Mouse (Mus musculus) liver, embryonic 14.5 days (tissue): Measurements from ENCODE around the gene Klhl3. TPM values are rescaled to one million over a fixed set of nuclear protein-coding genes. Genes with fewer than 3 reads are reported as not detected.
A peak's percentile ranks its signal among the peaks of the same experiment; 100 is the strongest.

Source experiments
- ATAC-seq: fragments of 200-750 bp; cut with Nextera tagmentation; 2 replicates; pipeline ENCODE4 v1.8.0; 2017; ENCODE audit warnings: moderate number of reproducible peaks, mild to moderate bottlenecking, moderate library complexity; ENCODE audit not compliant: insufficient read depth
- DNase-seq, 3 experiments: peaks; one replicate each; pipeline ENCODE4 v3.0.0-alpha.2; 2012 to 2013; ENCODE audit warnings: low read depth in 3 of 3, low spot score in 3 of 3
- H3K27ac ChIP-seq: fragments of 300-500 bp; sonication (generic); 2 replicates; pipeline ENCODE4 v1.5.1; 2014; ENCODE audit warnings: moderate library complexity, mild to moderate bottlenecking, control low read depth, inconsistent platforms
- H3K27me3 ChIP-seq: fragments of 300-500 bp; sonication (generic); 2 replicates; pipeline ENCODE4 v1.6.1; 2014; ENCODE audit warnings: mild to moderate bottlenecking, low read length, moderate library complexity; ENCODE audit not compliant: control insufficient read depth, insufficient read depth
- H3K36me3 ChIP-seq: fragments of 300-500 bp; sonication (generic); replicated peaks from 2 replicates; pipeline ENCODE4 v1.6.1; 2014; ENCODE audit warnings: low read depth; ENCODE audit not compliant: control insufficient read depth, insufficient read depth
- H3K4me1 ChIP-seq, 2 experiments: fragments of 200-500 bp in 1 of 2; fragments of 300-500 bp in 1 of 2; sonication (generic) in 1 of 2; replicated peaks; 2 replicates each; pipeline ENCODE4 v1.6.1; 2012 to 2014; ENCODE audit warnings: antibody characterized with exemption in 1 of 2, inconsistent platforms in 1 of 2, low read length in 1 of 2; ENCODE audit not compliant: control insufficient read depth in 2 of 2, insufficient read depth in 2 of 2
- H3K4me2 ChIP-seq: fragments of 300-500 bp; sonication (generic); 2 replicates; pipeline ENCODE4 v1.6.1; 2014; ENCODE audit warnings: low read depth, mild to moderate bottlenecking, control low read depth, moderate library complexity
- H3K4me3 ChIP-seq, 2 experiments: fragments of 200-500 bp in 1 of 2; fragments of 300-500 bp in 1 of 2; sonication (generic) in 1 of 2; 2 replicates each; pipeline ENCODE4 v1.5.1; 2012 to 2014; ENCODE audit warnings: low read depth in 2 of 2, low read length in 2 of 2, mild to moderate bottlenecking in 2 of 2, control low read depth in 1 of 2, inconsistent platforms in 1 of 2, moderate library complexity in 1 of 2; ENCODE audit not compliant: insufficient read depth in 1 of 2
- H3K9ac ChIP-seq: fragments of 300-500 bp; sonication (generic); replicated peaks from 2 replicates; pipeline ENCODE4 v1.6.1; 2014; ENCODE audit warnings: mild to moderate bottlenecking, control low read depth, moderate library complexity
- H3K9me3 ChIP-seq: fragments of 300-500 bp; sonication (generic); 2 replicates; pipeline ENCODE4 v1.6.1; 2016; ENCODE audit warnings: low read length, mixed read lengths; ENCODE audit not compliant: control insufficient read depth
- CTCF ChIP-seq: IDR thresholded peaks from 2 replicates; pipeline ENCODE4 v1.5.1; 2016; ENCODE audit warnings: antibody characterized with exemption, low read depth, control low read depth
- EP300 ChIP-seq: IDR thresholded peaks from 2 replicates; pipeline ENCODE4 v1.6.1; 2016; ENCODE audit warnings: antibody characterized with exemption, low read depth
- WGBS: fragments of 180-500 bp; shearing (Covaris S2); extraction: QIAGEN DNeasy Blood & Tissue Kit; methylation state at CpG from one replicate; pipeline ENCODE4 v1.1.7; 2014; ENCODE audit not compliant: insufficient replicate concordance; 5-methylcytosine and 5-hydroxymethylcytosine counted together
- polyA plus RNA-seq, 2 experiments: library from polyadenylated mRNA; depleted of rRNA in 1 of 2; stranded (reverse) in 1 of 2; unstranded in 1 of 2; fragments of >200 nt; fragmentation: Nextera tagmentation in 1 of 2; extraction: Ambion mirVana in 1 of 2; gene quantifications; 2 replicates each; pipeline versions ENCODE4 v1.2.1 to v1.2.3; 2012 to 2014

Gene Klhl3
- polyA plus RNA-seq, 2 experiments, result 0.42 to 0.51 TPM

DNA sequence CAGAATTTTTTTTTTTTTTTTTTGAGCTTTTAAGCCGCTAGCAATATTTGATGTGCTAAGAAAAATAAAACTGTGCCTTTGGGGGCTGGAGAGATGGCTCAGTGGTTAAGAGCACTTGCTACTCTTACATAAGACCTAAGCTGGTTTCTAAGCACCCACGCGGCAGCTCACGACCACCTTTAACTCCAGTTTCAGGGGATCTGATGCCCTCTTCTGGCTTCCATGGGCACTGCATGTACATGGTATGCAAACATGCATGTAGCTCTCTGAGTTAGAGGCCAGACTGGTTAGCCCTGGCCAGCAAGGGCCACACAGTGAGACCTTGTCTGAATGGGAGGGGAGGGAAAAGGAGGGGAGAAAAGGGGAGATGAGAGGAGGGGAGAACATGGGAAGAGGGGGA lies 68.1 kb downstream of the Klhl3 start:
- TF ChIP-seq CTCF (peak; percentile 56), EP300 (no peak)
- Histone ChIP-seq H3K4me1 (peaks cover 0 to 11% of the 10 kb centered on the region in 2 experiments; a peak in 2 of 4 replicates), H3K4me3 (no peak overlapping the region), H3K27me3 (no peaks in the 10 kb centered on the region), H3K4me2 (no peak overlapping the region), H3K27ac (no peak overlapping the region), H3K9me3 (no peaks in the 10 kb centered on the region), H3K9ac (no peak overlapping the region), H3K36me3 (no peaks in the 10 kb centered on the region)
- DNase-seq (no peak), ATAC-seq (no peak)
- WGBS, result 44% methylated on average over 4 of the region's 4 CpGs

DNA sequence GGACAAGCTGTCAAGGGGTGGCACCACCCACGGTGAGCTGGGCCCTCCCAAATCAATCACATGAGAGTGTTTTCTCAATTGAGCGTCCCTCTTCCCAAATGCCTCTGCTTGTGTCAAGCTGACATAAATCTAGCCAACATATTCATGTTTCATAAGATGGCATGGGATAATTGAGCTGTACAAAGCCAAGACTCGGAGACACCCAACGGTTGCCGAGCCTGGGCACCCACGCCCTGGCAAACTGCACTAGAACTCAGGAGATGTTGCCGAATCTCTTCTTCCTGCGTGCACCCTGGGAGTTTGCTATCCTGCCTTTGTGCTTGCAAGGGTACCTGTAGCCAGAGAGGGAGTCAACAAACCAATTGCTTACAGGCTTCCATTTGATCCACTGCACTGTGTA lies 70.1 kb downstream of the Klhl3 start:
- WGBS, result 77% methylated on average over 8 of the region's 8 CpGs
- no peak for TF ChIP-seq CTCF
- TF ChIP-seq EP300, result no peak

DNA sequence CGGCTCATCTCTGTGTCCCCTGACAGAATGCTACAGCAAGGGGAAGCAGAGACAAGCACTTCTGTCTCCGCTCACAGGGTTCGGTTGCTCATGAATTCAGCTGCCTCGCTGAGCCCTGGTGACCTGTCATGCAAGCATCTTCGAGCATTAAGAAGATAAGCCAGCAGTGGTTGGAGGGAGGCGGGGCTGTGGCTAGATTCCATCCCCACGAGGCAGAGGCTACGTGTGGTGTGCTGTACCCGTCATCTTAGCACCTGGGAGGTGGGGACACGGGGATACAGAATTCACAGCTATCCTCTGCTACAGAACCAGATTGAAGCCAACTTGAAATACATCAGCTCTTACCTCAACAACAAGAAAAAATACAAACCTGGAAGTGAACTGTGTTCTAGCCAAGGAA lies 73.3 kb downstream of the Klhl3 start:
- no peaks in the 10 kb centered on the region for H3K27me3 ChIP-seq
- H3K9ac ChIP-seq, result no peak overlapping the region
- TF ChIP-seq CTCF, result no peak
- TF ChIP-seq EP300, result no peak

More for the DNA sequence above, 70.1 kb downstream of the Klhl3 start:
- DNase-seq (no peak), ATAC-seq (no peak)
- Histone ChIP-seq H3K9ac (no peak overlapping the region), H3K4me1 (peaks cover 0 to 11% of the 10 kb centered on the region in 2 experiments; a peak in 2 of 4 replicates), H3K27ac (no peak overlapping the region), H3K9me3 (no peaks in the 10 kb centered on the region), H3K4me2 (no peak overlapping the region), H3K36me3 (no peaks in the 10 kb centered on the region), H3K27me3 (no peaks in the 10 kb centered on the region), H3K4me3 (no peak overlapping the region)

DNA sequence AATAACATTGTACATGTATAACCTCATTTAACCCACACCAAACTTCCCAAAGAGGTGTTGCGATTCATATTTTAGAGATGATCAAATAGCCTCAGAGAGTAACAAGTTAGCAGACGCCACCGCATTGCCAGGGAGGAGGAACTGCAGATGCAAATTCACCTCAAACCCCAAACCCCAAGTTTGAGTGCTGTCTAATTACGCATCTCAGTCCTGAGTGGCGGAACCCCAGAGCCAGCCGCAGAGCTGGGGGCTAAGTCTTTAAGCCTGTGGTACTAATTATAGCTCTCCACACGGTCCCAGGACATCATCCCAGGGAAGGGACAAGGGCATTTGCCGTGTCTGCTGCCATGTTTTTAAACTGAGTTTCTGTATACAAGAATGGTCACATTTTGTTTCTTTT lies 75.9 kb downstream of the Klhl3 start:
- TF ChIP-seq EP300, result no peak
- TF ChIP-seq CTCF, result no peak
- 70% methylated on average over 8 of the region's 8 CpGs for WGBS
- H3K9me3 ChIP-seq, result no peaks in the 10 kb centered on the region
- H3K9ac ChIP-seq, result no peak overlapping the region
- H3K4me3 ChIP-seq, result no peak overlapping the region
- DNase-seq (no peak), ATAC-seq (no peak)
- no peak overlapping the region for H3K4me2 ChIP-seq
- H3K27ac ChIP-seq, result no peak overlapping the region
- no peaks in the 10 kb centered on the region for H3K4me1 ChIP-seq
- H3K27me3 ChIP-seq, result no peaks in the 10 kb centered on the region
- no peaks in the 10 kb centered on the region for H3K36me3 ChIP-seq

More for the DNA sequence above, 73.3 kb downstream of the Klhl3 start:
- 41% methylated on average over 10 of the region's 10 CpGs for WGBS
- ATAC-seq, result no peak
- no peak overlapping the region for H3K27ac ChIP-seq
- no peak overlapping the region for H3K4me3 ChIP-seq
- H3K4me2 ChIP-seq, result no peak overlapping the region
- no peaks in the 10 kb centered on the region for H3K9me3 ChIP-seq
- DNase-seq, result no peak
- H3K36me3 ChIP-seq, result no peaks in the 10 kb centered on the region
- no peaks in the 10 kb centered on the region for H3K4me1 ChIP-seq

DNA sequence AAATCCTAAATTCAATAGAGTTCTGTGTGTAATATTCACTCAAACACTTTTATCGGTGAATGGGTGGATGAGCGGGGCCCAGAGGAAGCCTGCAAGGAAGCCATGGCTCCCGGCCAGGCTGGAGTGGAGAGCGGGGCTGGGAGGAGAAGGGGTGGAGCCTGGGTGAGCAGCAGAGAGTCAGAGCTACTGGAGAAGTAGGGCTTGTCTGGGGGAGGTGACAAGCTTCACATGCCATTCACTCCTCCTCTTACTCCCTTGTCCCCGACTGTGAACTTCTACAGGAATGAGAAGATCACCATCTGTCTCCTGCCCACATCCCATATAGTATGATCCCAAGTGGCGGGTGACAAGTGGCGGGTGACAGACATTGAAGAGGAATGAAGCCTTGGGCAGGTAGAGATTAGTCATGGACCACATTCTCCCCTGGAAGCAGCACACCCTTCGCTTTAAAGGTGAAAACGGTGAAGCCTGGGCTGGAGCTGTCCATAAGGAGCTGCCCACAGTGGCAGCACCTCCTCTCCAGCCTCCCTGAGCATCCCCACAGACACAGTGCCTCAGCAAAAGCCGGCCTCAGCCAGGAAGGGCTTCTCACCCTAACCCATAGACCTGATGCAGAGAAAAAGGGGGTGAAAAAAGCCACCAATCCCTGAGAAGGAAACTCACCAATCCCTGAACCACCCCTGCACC lies 77.8 kb downstream of the Klhl3 start:
- no peak overlapping the region for H3K27ac ChIP-seq
- no peaks in the 10 kb centered on the region for H3K27me3 ChIP-seq
- ATAC-seq, result no peak
- no peak overlapping the region for H3K9ac ChIP-seq
- TF ChIP-seq EP300 (no peak), CTCF (no peak)
- no peak overlapping the region for H3K4me3 ChIP-seq
- H3K4me1 ChIP-seq, result no peaks in the 10 kb centered on the region
- WGBS, result 40% methylated on average over 10 of the region's 10 CpGs
- no peaks in the 10 kb centered on the region for H3K36me3 ChIP-seq
- no peak for DNase-seq
- H3K9me3 ChIP-seq, result no peaks in the 10 kb centered on the region
- H3K4me2 ChIP-seq, result no peak overlapping the region
